Mouse (Mus musculus) cerebellum, adult 11 months (tissue): ENCODE measurements at regions not wholly inside any gene's neighbourhood (a gene's known extent, or its start where the extent isn't known, plus 50 kb on each side); places are given as distances from the start of the nearest gene placed in this dataset.
A peak's percentile ranks its signal among the peaks of the same experiment; 100 is the strongest.

Experiments
- DNase-seq: peaks from one replicate; pipeline ENCODE4 v3.0.0; 2022

GRCm38 (mm10) chr1:16007809-16008208 is 85.3 kb downstream of the 4930444P10Rik start:
- DNase-seq, result no peak

- no peak for DNase-seq
These were observed 86.2 kb downstream of the 4930444P10Rik start for GRCm38 (mm10) chr1:16006888-16007287.

- DNase-seq, result no peak
These were observed 96.0 kb downstream of the 4930444P10Rik start for GRCm38 (mm10) chr1:15997135-15997534.

- DNase-seq, result no peak
These were observed 96.8 kb downstream of the 4930444P10Rik start for GRCm38 (mm10) chr1:15996341-15996740.

GRCm38 (mm10) chr1:15993561-15994410 is 99.3 kb downstream of the 4930444P10Rik start:
- peak; percentile 35 for DNase-seq

GRCm38 (mm10) chr1:15990982-15991381 is 102.1 kb downstream of the 4930444P10Rik start:
- peak; percentile 46 for DNase-seq

- DNase-seq, result no peak
These were observed 107.5 kb downstream of the 4930444P10Rik start for GRCm38 (mm10) chr1:15985579-15985978.

- no peak for DNase-seq
These were observed 113.8 kb downstream of the 4930444P10Rik start for GRCm38 (mm10) chr1:15979333-15979732.

- no peak for DNase-seq
These were observed 133.5 kb downstream of the 4930444P10Rik start for GRCm38 (mm10) chr1:15959578-15959977.

- no peak for DNase-seq
These were observed 134.5 kb downstream of the 4930444P10Rik start for GRCm38 (mm10) chr1:15958661-15959060.

GRCm38 (mm10) chr1:15943662-15944061 is 149.5 kb downstream of the 4930444P10Rik start:
- peak; percentile 42 for DNase-seq

- DNase-seq, result no peak
These were observed 150.1 kb downstream of the 4930444P10Rik start for GRCm38 (mm10) chr1:15943041-15943440.
